Mouse (Mus musculus): Measurements from ENCODE around the gene Topbp1. TPM values are rescaled to one million over a fixed set of nuclear protein-coding genes. Genes with fewer than 3 reads are reported as not detected.

Gene Topbp1
- polyA plus RNA-seq, 1 experiment = 163 TPM

- no peaks in the 10 kb centered on the region for H3K27me3 ChIP-seq (ENCODE audit: control insufficient read depth, insufficient read depth, low read length, poor library complexity, severe bottlenecking)
- H3K27ac ChIP-seq (ENCODE audit: insufficient read depth, low read length) = no peak overlapping the region
- no peak overlapping the region for H3K4me3 ChIP-seq (ENCODE audit: low read depth, low read length)
- H3K9ac ChIP-seq (ENCODE audit: low read depth, poor library complexity, severe bottlenecking) = no peak overlapping the region
- no peaks in the 10 kb centered on the region for H3K9me3 ChIP-seq (replicated peaks; ENCODE audit: control insufficient read depth, insufficient read depth, low read length, poor library complexity, severe bottlenecking)
- peaks cover 2% of the 10 kb centered on the region for H3K4me1 ChIP-seq (ENCODE audit: control insufficient read depth, insufficient read depth, low read length)
- peaks cover 9% of the 10 kb centered on the region for H3K36me3 ChIP-seq (ENCODE audit: control insufficient read depth, insufficient read depth, low read length, poor library complexity, severe bottlenecking)
- TF ChIP-seq POLR2A (IDR thresholded peaks at IDR 0.05; ENCODE audit: insufficient read depth, low read length) (no peak), CTCF (IDR thresholded peaks at IDR 0.05; ENCODE audit: low read depth, low read length) (no peak), EP300 (IDR thresholded peaks at IDR 0.05; ENCODE audit: insufficient read depth, low read depth, low read length) (no peak)
These were observed 2.8 kb upstream of the Topbp1 start for GRCm38 (mm10) chr9:103302239-103302638.

- Histone ChIP-seq H3K4me3 (ENCODE audit: low read depth, low read length) (no peak overlapping the region), H3K36me3 (ENCODE audit: control insufficient read depth, insufficient read depth, low read length, poor library complexity, severe bottlenecking) (peaks cover 13% of the 10 kb centered on the region), H3K27ac (ENCODE audit: insufficient read depth, low read length) (no peak overlapping the region), H3K27me3 (ENCODE audit: control insufficient read depth, insufficient read depth, low read length, poor library complexity, severe bottlenecking) (no peaks in the 10 kb centered on the region), H3K4me1 (ENCODE audit: control insufficient read depth, insufficient read depth, low read length) (peaks cover 2% of the 10 kb centered on the region), H3K9ac (ENCODE audit: low read depth, poor library complexity, severe bottlenecking) (no peak overlapping the region), H3K9me3 (replicated peaks; ENCODE audit: control insufficient read depth, insufficient read depth, low read length, poor library complexity, severe bottlenecking) (no peaks in the 10 kb centered on the region)
- no peak for TF ChIP-seq POLR2A (IDR thresholded peaks at IDR 0.05; ENCODE audit: insufficient read depth, low read length)
- TF ChIP-seq EP300 (IDR thresholded peaks at IDR 0.05; ENCODE audit: insufficient read depth, low read depth, low read length) = no peak
- TF ChIP-seq CTCF (IDR thresholded peaks at IDR 0.05; ENCODE audit: low read depth, low read length) = no peak
These were observed 2.3 kb upstream of the Topbp1 start for GRCm38 (mm10) chr9:103302666-103303065.

- Histone ChIP-seq H3K9me3 (replicated peaks; ENCODE audit: control insufficient read depth, insufficient read depth, low read length, poor library complexity, severe bottlenecking) (no peaks in the 10 kb centered on the region), H3K4me3 (ENCODE audit: low read depth, low read length) (peak overlapping the region; percentile 97), H3K9ac (ENCODE audit: low read depth, poor library complexity, severe bottlenecking) (peak overlapping the region; percentile 93), H3K36me3 (ENCODE audit: control insufficient read depth, insufficient read depth, low read length, poor library complexity, severe bottlenecking) (peaks cover 39% of the 10 kb centered on the region), H3K27ac (ENCODE audit: insufficient read depth, low read length) (peak overlapping the region; percentile 58), H3K4me1 (ENCODE audit: control insufficient read depth, insufficient read depth, low read length) (peaks cover 2% of the 10 kb centered on the region), H3K27me3 (ENCODE audit: control insufficient read depth, insufficient read depth, low read length, poor library complexity, severe bottlenecking) (no peaks in the 10 kb centered on the region)
- no peak for TF ChIP-seq EP300 (IDR thresholded peaks at IDR 0.05; ENCODE audit: insufficient read depth, low read depth, low read length)
- TF ChIP-seq POLR2A (IDR thresholded peaks at IDR 0.05; ENCODE audit: insufficient read depth, low read length) = no peak
- no peak for TF ChIP-seq CTCF (IDR thresholded peaks at IDR 0.05; ENCODE audit: low read depth, low read length)
These were observed 472 bp downstream of the Topbp1 start for GRCm38 (mm10) chr9:103305332-103306041.

GRCm38 (mm10) chr9:103309832-103310231, 4.8 kb downstream of the Topbp1 start:
- Histone ChIP-seq H3K9ac (ENCODE audit: low read depth, poor library complexity, severe bottlenecking) (no peak overlapping the region), H3K27me3 (ENCODE audit: control insufficient read depth, insufficient read depth, low read length, poor library complexity, severe bottlenecking) (no peaks in the 10 kb centered on the region), H3K9me3 (replicated peaks; ENCODE audit: control insufficient read depth, insufficient read depth, low read length, poor library complexity, severe bottlenecking) (no peaks in the 10 kb centered on the region), H3K4me3 (ENCODE audit: low read depth, low read length) (no peak overlapping the region), H3K27ac (ENCODE audit: insufficient read depth, low read length) (no peak overlapping the region), H3K36me3 (ENCODE audit: control insufficient read depth, insufficient read depth, low read length, poor library complexity, severe bottlenecking) (peaks cover 71% of the 10 kb centered on the region), H3K4me1 (ENCODE audit: control insufficient read depth, insufficient read depth, low read length) (peaks cover 2% of the 10 kb centered on the region)
- TF ChIP-seq POLR2A (IDR thresholded peaks at IDR 0.05; ENCODE audit: insufficient read depth, low read length) = no peak
- TF ChIP-seq EP300 (IDR thresholded peaks at IDR 0.05; ENCODE audit: insufficient read depth, low read depth, low read length) = no peak
- TF ChIP-seq CTCF (IDR thresholded peaks at IDR 0.05; ENCODE audit: low read depth, low read length) = no peak

GRCm38 (mm10) chr9:103324678-103325077, 19.7 kb downstream of the Topbp1 start:
- Histone ChIP-seq H3K27ac (ENCODE audit: insufficient read depth, low read length) (no peak overlapping the region), H3K9ac (ENCODE audit: low read depth, poor library complexity, severe bottlenecking) (no peak overlapping the region), H3K4me3 (ENCODE audit: low read depth, low read length) (no peak overlapping the region), H3K36me3 (ENCODE audit: control insufficient read depth, insufficient read depth, low read length, poor library complexity, severe bottlenecking) (peaks cover 87% of the 10 kb centered on the region), H3K9me3 (replicated peaks; ENCODE audit: control insufficient read depth, insufficient read depth, low read length, poor library complexity, severe bottlenecking) (no peaks in the 10 kb centered on the region), H3K27me3 (ENCODE audit: control insufficient read depth, insufficient read depth, low read length, poor library complexity, severe bottlenecking) (no peaks in the 10 kb centered on the region), H3K4me1 (ENCODE audit: control insufficient read depth, insufficient read depth, low read length) (no peaks in the 10 kb centered on the region)
- TF ChIP-seq POLR2A (IDR thresholded peaks at IDR 0.05; ENCODE audit: insufficient read depth, low read length) (no peak), EP300 (IDR thresholded peaks at IDR 0.05; ENCODE audit: insufficient read depth, low read depth, low read length) (no peak), CTCF (IDR thresholded peaks at IDR 0.05; ENCODE audit: low read depth, low read length) (no peak)

- Histone ChIP-seq H3K36me3 (ENCODE audit: control insufficient read depth, insufficient read depth, low read length, poor library complexity, severe bottlenecking) (peaks cover 82% of the 10 kb centered on the region), H3K4me3 (ENCODE audit: low read depth, low read length) (no peak overlapping the region), H3K9me3 (replicated peaks; ENCODE audit: control insufficient read depth, insufficient read depth, low read length, poor library complexity, severe bottlenecking) (no peaks in the 10 kb centered on the region), H3K27me3 (ENCODE audit: control insufficient read depth, insufficient read depth, low read length, poor library complexity, severe bottlenecking) (no peaks in the 10 kb centered on the region), H3K4me1 (ENCODE audit: control insufficient read depth, insufficient read depth, low read length) (no peaks in the 10 kb centered on the region), H3K9ac (ENCODE audit: low read depth, poor library complexity, severe bottlenecking) (no peak overlapping the region), H3K27ac (ENCODE audit: insufficient read depth, low read length) (no peak overlapping the region)
- no peak for TF ChIP-seq POLR2A (IDR thresholded peaks at IDR 0.05; ENCODE audit: insufficient read depth, low read length)
These were observed 21.4 kb downstream of the Topbp1 start for GRCm38 (mm10) chr9:103326449-103326848.
